Mouse (Mus musculus) intestine, embryonic 14.5 days (tissue): ENCODE measurements around the gene Toe1. TPM values are rescaled to one million over a fixed set of nuclear protein-coding genes. Genes with fewer than 3 reads are reported as not detected.

ENCODE experiments used
- ATAC-seq: fragments of 200-750 bp; cut with Nextera tagmentation; replicated peaks from 2 replicates; pipeline ENCODE4 v1.8.0; 2017; ENCODE audit warnings: low read depth, moderate number of reproducible peaks, moderate TSS enrichment, moderate library complexity; ENCODE audit not compliant: low FRiP score, low TSS enrichment
- DNase-seq: peaks from one replicate; pipeline ENCODE4 v3.0.0-alpha.2; 2018; ENCODE audit warnings: low spot score
- H3K27ac ChIP-seq: fragments of 300-500 bp; sonication (generic); 2 replicates; pipeline ENCODE4 v1.5.1; 2014; ENCODE audit warnings: low read depth, mild to moderate bottlenecking, control low read depth
- H3K27me3 ChIP-seq: fragments of 300-500 bp; sonication (generic); replicated peaks from 2 replicates; pipeline ENCODE4 v1.6.1; 2014; ENCODE audit warnings: low read length, control low read depth; ENCODE audit not compliant: control insufficient read depth, insufficient read depth
- H3K36me3 ChIP-seq: fragments of 300-500 bp; sonication (generic); 2 replicates; pipeline ENCODE4 v1.6.1; 2014; ENCODE audit warnings: low read length, control low read depth; ENCODE audit not compliant: control insufficient read depth, insufficient read depth
- H3K4me1 ChIP-seq: fragments of 300-500 bp; sonication (generic); replicated peaks from 2 replicates; pipeline ENCODE4 v1.6.1; 2014; ENCODE audit warnings: low read length, control low read depth, mixed read lengths; ENCODE audit not compliant: control insufficient read depth, insufficient read depth
- H3K4me2 ChIP-seq: fragments of 300-500 bp; sonication (generic); 2 replicates; pipeline ENCODE4 v1.6.1; 2014; ENCODE audit warnings: low read length
- H3K4me3 ChIP-seq: fragments of 300-500 bp; sonication (generic); 2 replicates; pipeline ENCODE4 v1.5.1; 2014; ENCODE audit warnings: low read depth, low read length, control low read depth, mixed read lengths
- H3K9ac ChIP-seq: fragments of 300-500 bp; sonication (generic); 2 replicates; pipeline ENCODE4 v1.6.1; 2014; ENCODE audit warnings: mild to moderate bottlenecking, low read length
- H3K9me3 ChIP-seq: fragments of 300-500 bp; sonication (generic); 2 replicates; pipeline ENCODE4 v1.6.1; 2016; ENCODE audit warnings: low read length, control low read depth; ENCODE audit not compliant: control insufficient read depth
- WGBS: fragments of 180-500 bp; shearing (Covaris S2); extraction: QIAGEN DNeasy Blood & Tissue Kit; methylation state at CpG from one replicate; pipeline ENCODE4 v1.1.7; 2014; 5-methylcytosine and 5-hydroxymethylcytosine counted together
- polyA plus RNA-seq: library from polyadenylated mRNA; unstranded; fragments of >200 nt; fragmentation: Nextera tagmentation; extraction: Ambion mirVana; gene quantifications from 2 replicates; pipeline ENCODE4 v1.2.1, GENCODE M21; 2014

The Toe1 gene
- polyA plus RNA-seq, 1 experiment from 2014 or later, result 31.7 TPM

DNA sequence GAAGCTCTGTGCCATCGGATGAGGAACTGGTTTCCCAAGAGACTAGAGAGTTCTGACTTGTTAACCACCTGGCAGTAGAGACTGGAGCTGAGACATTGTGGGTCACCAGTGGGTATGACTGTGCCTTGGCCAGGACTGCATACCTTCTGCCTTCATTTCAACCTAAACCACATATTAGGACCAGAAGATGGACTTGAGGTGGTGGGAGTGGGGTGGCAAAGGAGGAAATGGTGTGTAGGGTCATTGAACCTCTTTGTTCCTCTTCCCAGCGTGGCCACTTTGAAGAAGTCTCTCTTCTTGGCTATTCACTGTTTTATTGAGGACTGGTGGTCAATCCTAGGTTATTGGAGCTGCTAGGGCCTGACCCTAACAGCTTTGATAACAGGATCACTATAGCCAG is 26.1 kb downstream of the Toe1 start:
- ATAC-seq, result no peak
- no peak overlapping the region for H3K4me3 ChIP-seq

DNA sequence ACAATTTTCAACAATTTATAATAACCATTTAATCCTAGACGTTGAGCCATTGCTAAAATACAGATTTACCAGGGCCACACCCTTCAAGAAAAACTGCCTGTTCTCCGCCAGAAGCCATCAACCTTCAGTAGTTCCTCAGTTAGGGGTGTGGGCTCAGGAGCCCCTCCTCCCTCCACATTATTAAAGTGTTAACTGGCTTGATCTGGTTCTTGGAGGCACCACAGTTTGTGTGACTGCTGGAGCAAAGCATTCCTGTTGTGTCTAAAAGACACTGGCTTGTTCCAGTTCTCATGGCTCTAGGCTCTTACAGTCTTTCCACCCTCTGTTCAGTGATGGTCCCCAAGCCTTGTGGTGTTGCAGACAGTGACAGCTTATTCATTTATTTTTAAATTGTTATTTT is 26.9 kb downstream of the Toe1 start:
- no peaks in the 10 kb centered on the region for H3K4me1 ChIP-seq
- no peak overlapping the region for H3K9ac ChIP-seq
- H3K36me3 ChIP-seq, result no peaks in the 10 kb centered on the region
- no peaks in the 10 kb centered on the region for H3K27me3 ChIP-seq
- H3K9me3 ChIP-seq, result no peaks in the 10 kb centered on the region
- 84% methylated on average over 2 of the region's 2 CpGs for WGBS
- ATAC-seq, result no peak
- H3K27ac ChIP-seq, result no peak overlapping the region
- H3K4me3 ChIP-seq, result no peak overlapping the region
- no peak overlapping the region for H3K4me2 ChIP-seq
- DNase-seq, result no peak

More for the DNA sequence above, 26.1 kb downstream of the Toe1 start:
- WGBS, result 44% methylated on average over 2 of the region's 2 CpGs
- H3K9ac ChIP-seq, result no peak overlapping the region
- no peaks in the 10 kb centered on the region for H3K36me3 ChIP-seq
- H3K27me3 ChIP-seq, result no peaks in the 10 kb centered on the region
- H3K27ac ChIP-seq, result no peak overlapping the region
- H3K4me2 ChIP-seq, result no peak overlapping the region
- no peak for DNase-seq
- no peaks in the 10 kb centered on the region for H3K9me3 ChIP-seq
- H3K4me1 ChIP-seq, result no peaks in the 10 kb centered on the region

DNA sequence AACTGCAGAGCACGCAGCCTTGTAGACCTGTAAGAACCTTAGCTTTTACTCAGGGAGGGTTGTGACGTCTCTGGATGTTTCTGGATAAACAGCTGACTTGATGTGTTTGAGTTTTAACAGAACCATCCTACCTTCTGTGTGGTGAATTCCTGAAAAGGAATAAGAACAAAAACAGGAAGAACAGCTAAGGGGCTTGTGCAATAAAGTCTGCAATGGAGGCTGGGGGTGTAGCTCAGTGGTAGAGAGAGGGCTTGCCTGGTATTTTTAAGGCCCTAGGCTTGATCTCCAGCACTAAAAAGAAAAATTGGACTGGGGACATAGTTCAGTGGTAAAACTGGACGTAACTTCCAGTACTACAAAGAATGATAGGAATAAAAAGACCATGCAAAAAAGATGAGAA is 30.4 kb downstream of the Toe1 start:
- DNase-seq (no peak), ATAC-seq (no peak)
- Histone ChIP-seq H3K9me3 (no peaks in the 10 kb centered on the region), H3K4me1 (no peaks in the 10 kb centered on the region), H3K36me3 (no peaks in the 10 kb centered on the region), H3K4me3 (no peak overlapping the region), H3K27ac (no peak overlapping the region), H3K4me2 (no peak overlapping the region), H3K27me3 (no peaks in the 10 kb centered on the region), H3K9ac (no peak overlapping the region)
- 81% methylated on average over 3 of the region's 3 CpGs for WGBS

- WGBS, result 91% methylated on average over 5 of the region's 5 CpGs
- no peak for DNase-seq
- no peak overlapping the region for H3K4me3 ChIP-seq
- H3K4me1 ChIP-seq, result no peaks in the 10 kb centered on the region
- no peak overlapping the region for H3K27ac ChIP-seq
- ATAC-seq, result no peak
- no peaks in the 10 kb centered on the region for H3K36me3 ChIP-seq
- H3K27me3 ChIP-seq, result no peaks in the 10 kb centered on the region
- H3K9ac ChIP-seq, result no peak overlapping the region
- no peak overlapping the region for H3K4me2 ChIP-seq
- H3K9me3 ChIP-seq, result no peaks in the 10 kb centered on the region
Observed at GRCm38 (mm10) chr4:116776391-116776790, 31.0 kb downstream of the Toe1 start.

GRCm38 (mm10) chr4:116769060-116769459 is 38.4 kb downstream of the Toe1 start:
- Histone ChIP-seq H3K27me3 (no peaks in the 10 kb centered on the region), H3K27ac (no peak overlapping the region), H3K4me3 (no peak overlapping the region), H3K9ac (no peak overlapping the region), H3K4me2 (no peak overlapping the region), H3K36me3 (no peaks in the 10 kb centered on the region), H3K4me1 (no peaks in the 10 kb centered on the region), H3K9me3 (no peaks in the 10 kb centered on the region)
- no peak for DNase-seq
- ATAC-seq, result no peak

GRCm38 (mm10) chr4:116768510-116768909 is 38.9 kb downstream of the Toe1 start:
- WGBS, result 87% methylated on average over 5 of the region's 5 CpGs
- Histone ChIP-seq H3K9me3 (no peaks in the 10 kb centered on the region), H3K27ac (no peak overlapping the region), H3K9ac (no peak overlapping the region), H3K4me2 (no peak overlapping the region), H3K36me3 (no peaks in the 10 kb centered on the region), H3K4me1 (no peaks in the 10 kb centered on the region), H3K4me3 (no peak overlapping the region), H3K27me3 (no peaks in the 10 kb centered on the region)
- no peak for DNase-seq
- no peak for ATAC-seq

- Histone ChIP-seq H3K36me3 (no peaks in the 10 kb centered on the region), H3K27me3 (no peaks in the 10 kb centered on the region), H3K4me2 (no peak overlapping the region), H3K4me3 (no peak overlapping the region), H3K9ac (no peak overlapping the region), H3K9me3 (no peaks in the 10 kb centered on the region), H3K27ac (no peak overlapping the region), H3K4me1 (no peaks in the 10 kb centered on the region)
- DNase-seq (no peak), ATAC-seq (no peak)
- 82% methylated on average over 5 of the region's 5 CpGs for WGBS
Observed at GRCm38 (mm10) chr4:116764001-116764400, 43.4 kb downstream of the Toe1 start.

DNA sequence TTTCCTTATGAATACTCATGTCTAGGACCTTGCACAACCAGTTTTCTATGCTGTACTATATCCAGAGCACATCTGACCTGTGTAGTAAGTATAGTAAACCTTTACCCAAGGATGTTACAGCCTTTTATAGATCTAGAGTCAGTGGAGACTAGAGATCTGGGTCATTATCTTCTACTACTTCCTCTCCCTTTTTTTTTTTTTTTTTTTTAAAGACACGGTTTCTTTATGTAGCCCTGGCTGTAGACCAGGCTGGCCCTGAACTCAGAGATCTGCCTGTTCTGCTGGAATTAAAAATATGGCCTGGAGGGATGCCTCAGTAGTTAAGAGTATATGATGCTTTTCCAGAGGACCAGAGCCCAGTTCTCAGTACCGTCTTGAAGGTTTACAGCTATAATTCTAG is 45.5 kb downstream of the Toe1 start:
- Histone ChIP-seq H3K4me3 (no peak overlapping the region), H3K4me1 (no peaks in the 10 kb centered on the region), H3K27me3 (no peaks in the 10 kb centered on the region), H3K9ac (no peak overlapping the region), H3K27ac (no peak overlapping the region), H3K9me3 (no peaks in the 10 kb centered on the region), H3K36me3 (no peaks in the 10 kb centered on the region), H3K4me2 (no peak overlapping the region)
- ATAC-seq (no peak), DNase-seq (no peak)
- WGBS, result 66% methylated on average over 2 of the region's 2 CpGs

DNA sequence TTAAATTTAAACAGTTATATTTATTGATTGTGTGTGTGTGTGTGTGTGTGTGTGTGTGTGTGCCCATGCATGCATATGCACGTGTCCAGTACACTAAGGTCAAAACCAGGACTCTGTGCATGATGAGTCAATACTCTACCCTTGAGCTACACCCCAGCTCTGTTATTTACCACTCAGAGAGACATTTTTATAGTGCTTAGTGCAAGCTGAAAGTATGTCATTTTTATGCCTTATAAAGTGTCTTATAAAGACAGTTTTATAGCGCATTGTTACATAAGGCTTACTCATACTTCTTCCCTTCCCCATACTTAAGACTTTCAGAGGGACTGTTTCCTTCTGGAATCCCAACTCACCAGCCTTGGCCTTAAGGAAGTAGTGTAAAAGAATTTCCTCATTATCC is 57.7 kb downstream of the Toe1 start:
- H3K9me3 ChIP-seq, result no peaks in the 10 kb centered on the region
- no peak overlapping the region for H3K4me3 ChIP-seq
- no peak overlapping the region for H3K4me2 ChIP-seq
- no peaks in the 10 kb centered on the region for H3K36me3 ChIP-seq
- no peaks in the 10 kb centered on the region for H3K4me1 ChIP-seq
- no peak overlapping the region for H3K27ac ChIP-seq
- WGBS, result 83% methylated on average over 2 of the region's 2 CpGs
- no peak overlapping the region for H3K9ac ChIP-seq
- ATAC-seq (no peak), DNase-seq (no peak)
- no peaks in the 10 kb centered on the region for H3K27me3 ChIP-seq
